Mouse (Mus musculus) cerebellum, adult (tissue): Measurements from ENCODE around the gene Gm27021.

ENCODE experiments used
- ATAC-seq: cut with Nextera tagmentation; 2 replicates; pipeline ENCODE4 v1.9.2; 2017; ENCODE audit warnings: mild to moderate bottlenecking, moderate library complexity, mixed read lengths; ENCODE audit not compliant: insufficient number of reproducible peaks, low FRiP score, low TSS enrichment

Gene Gm27021

DNA sequence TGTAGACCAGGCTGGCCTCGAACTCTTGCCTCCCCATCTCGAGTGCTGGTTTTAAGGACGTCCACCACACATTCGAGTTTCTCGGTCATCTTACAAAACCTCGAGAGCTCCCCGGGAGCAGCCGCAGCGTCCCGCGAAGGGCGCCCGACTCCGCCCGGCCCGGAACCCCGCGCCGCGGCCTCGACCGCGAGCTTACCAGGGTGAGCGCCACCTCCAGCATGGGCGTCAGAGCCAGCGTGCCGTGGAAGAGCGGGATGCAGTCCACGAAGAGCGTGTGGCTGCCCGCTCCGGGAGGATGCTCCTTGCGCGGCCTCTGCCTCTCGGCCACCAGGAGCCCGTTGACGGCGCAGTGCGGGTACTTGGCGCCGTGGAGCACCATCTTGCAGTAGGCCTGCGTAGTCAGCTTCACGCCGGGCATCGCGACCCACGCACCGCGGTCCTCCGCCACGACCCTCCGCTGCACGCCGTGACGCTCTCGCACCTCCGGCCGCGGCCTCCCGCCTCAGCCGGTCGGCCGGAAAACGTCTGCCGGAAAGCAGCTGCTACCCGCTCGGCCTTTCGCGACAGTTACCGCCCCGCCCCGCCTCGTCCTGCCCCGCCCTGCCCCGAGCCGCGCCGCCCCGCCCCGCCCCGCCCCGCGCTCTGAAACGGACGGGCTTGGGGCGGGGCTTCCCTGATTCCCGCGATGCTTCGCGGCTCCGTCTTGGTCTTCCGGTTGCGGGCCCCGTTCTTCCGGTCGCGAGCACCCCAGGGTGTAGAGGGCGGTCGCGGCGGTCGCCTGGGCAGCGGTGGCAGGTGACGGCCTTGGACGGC is at the start of gene Gm27021, which contains the start of gene Cox4i1:
Gm27021 (minus strand) TSS at position 519 of the 813 bp plus-strand sequence.
Cox4i1 (plus strand) TSS at position 662 of the 813 bp plus-strand sequence.
- ATAC-seq, result peak; percentile 77

DNA sequence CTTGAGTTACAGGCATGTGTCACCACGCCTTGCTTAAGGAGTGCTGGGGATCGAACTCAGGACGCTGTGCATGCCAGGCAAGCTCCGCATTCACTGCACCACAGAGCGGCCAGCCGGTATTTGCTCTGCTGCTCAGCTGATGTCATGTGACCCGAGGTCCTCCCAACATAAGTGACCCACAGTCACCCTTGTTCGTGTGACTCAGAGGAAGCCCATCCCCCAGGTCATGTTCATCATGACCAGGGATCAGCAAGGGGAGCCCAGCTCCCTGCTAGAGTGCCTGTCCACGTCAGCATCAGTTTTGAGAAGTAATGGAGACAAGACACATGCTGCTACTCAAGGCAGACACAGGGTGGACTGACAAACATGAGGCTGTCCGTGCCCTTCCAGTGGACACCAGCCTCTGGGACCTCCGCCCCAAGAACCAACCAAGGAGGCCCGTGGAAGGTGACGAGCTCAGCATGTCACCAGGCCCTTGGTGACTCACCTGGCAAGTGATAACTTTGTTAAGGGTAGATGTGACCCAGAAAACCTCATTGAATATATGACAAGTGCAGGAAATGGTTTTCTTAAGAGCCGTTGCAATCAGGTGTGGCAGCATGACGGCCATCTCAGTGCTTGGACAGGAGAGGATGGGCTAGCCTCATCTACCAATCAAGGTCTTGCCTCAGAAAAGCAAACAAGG is 48.3 kb upstream of the Gm27021 start:
- no peak for ATAC-seq

- no peak for ATAC-seq
Measured at GRCm38 (mm10) chr8:120715200-120715599, 47.3 kb upstream of the Gm27021 start.

- ATAC-seq, result no peak
Measured at GRCm38 (mm10) chr8:120709176-120709575, 41.3 kb upstream of the Gm27021 start.

DNA sequence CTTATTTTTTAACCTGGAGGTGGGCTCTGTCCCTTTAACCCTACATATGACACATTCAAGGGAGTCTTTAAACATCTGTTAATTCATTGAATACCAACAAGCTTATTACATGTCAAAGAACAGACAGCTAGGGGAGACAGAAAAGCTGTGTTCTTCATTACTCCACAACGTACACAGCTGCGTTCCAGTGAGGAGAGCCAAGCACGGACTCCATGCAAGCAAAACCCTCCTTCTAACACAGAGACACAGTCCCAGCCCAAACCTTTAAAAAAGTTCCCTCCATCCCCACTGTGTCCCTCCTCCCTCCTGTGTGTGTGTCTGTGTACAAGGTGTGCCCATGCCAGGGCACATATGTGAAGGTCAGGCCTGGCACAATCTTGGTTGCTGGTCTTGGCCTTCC is 38.3 kb upstream of the Gm27021 start:
- ATAC-seq, result no peak

DNA sequence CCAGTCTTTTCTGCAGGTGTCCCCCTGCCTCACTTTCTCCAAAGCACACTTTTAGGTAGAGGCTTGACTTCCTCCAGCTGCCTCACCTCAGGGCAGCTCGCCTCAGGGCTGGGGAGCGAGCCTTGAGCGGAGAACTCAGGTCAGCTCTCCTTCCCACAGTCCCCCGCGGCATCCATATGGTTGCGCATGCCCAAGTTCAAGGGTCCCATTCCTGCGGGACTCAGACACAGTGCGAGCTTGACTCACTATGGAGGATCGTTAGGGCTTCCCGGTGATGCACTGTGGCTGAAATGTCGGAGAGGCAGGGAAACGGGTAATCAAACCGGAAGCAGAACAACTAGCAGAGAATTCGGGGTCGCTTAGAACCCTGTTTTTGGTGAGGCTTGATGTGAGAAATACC is 37.3 kb upstream of the Gm27021 start:
- no peak for ATAC-seq

GRCm38 (mm10) chr8:120704203-120704602 is 36.3 kb upstream of the Gm27021 start:
- no peak for ATAC-seq

DNA sequence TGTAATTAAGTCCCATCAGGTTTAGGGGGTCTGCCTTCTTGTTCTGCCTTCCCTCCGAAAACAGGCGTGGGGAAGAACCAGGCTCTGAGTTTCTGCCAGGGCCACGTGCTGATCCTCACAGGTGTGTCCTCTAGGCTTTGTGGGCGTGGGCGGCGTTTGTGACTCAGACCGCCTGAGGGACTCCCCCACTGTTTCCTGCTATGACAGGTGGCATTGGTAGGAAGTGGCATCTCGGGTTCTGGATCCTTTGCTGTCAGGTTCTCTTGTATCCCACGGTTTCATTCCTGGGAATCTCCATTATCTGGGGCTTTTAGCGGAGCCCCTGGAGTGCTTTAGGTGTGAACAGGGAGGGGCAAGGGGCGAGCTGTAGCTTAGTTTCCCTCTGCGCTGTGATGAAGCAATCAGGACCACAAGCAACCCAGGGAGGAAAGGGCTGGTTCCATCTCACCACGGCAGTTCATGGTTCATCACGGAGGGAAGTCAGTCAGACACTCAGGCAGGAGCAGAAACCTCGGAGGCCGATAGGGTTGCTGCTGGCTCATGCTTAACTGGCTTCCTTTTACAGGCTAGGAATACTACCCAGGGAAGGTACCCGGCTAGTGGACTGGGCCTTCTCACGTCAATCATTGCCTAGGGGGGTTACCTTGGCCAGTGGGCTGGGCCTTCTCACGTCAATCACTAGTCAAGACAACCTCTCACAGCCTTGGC is 34.0 kb upstream of the Gm27021 start:
- ATAC-seq, result no peak

GRCm38 (mm10) chr8:120700053-120700452 is 32.2 kb upstream of the Gm27021 start:
- ATAC-seq, result no peak

GRCm38 (mm10) chr8:120699565-120699964 is 31.7 kb upstream of the Gm27021 start:
- ATAC-seq, result no peak

GRCm38 (mm10) chr8:120699079-120699478 is 31.2 kb upstream of the Gm27021 start:
- no peak for ATAC-seq

- ATAC-seq, result no peak
Measured at GRCm38 (mm10) chr8:120698426-120698825, 30.5 kb upstream of the Gm27021 start.

- ATAC-seq, result no peak
Measured at GRCm38 (mm10) chr8:120697979-120698272, 30.0 kb upstream of the Gm27021 start.

- no peak for ATAC-seq
Measured at GRCm38 (mm10) chr8:120697154-120697978, 29.5 kb upstream of the Gm27021 start.

- ATAC-seq, result no peak
Measured at GRCm38 (mm10) chr8:120696401-120697153, 28.7 kb upstream of the Gm27021 start.

- ATAC-seq, result no peak
Measured at GRCm38 (mm10) chr8:120693861-120694493, 26.1 kb upstream of the Gm27021 start.

GRCm38 (mm10) chr8:120692934-120693333 is 25.1 kb upstream of the Gm27021 start:
- no peak for ATAC-seq

DNA sequence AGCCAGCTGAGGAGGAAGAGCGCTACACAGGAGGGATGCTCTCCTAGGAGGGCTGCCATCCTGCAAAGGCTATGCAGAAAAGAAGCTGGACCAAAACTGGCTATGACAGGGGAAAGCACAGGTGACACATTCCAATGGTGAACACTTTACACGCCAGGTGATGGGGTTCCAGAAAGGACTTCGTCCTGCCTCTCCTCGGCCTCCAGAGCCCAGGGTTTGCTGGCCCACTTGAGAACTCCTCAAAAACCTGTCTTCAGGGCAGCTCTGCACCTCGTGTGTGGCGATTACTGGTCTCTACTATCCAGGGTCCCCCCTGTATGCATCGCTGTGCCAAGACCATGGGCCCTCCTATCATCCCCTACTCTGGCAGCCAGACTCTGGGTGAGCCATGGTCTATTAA is 20.6 kb upstream of the Gm27021 start:
- ATAC-seq, result no peak

- ATAC-seq, result no peak
Measured at GRCm38 (mm10) chr8:120687786-120688185, 19.9 kb upstream of the Gm27021 start.
